In genomic region chr2:117089482-117089881, GRCm38 (mm10) we compare ENCODE assay signal across 17 mouse cellular contexts.
"Had no signal": no experiment of that assay in that cellular context is flagged by ENCODE, and none has a peak within 500 bp of the region (broad histone marks: within the 10 kb centered on the region; RNA-seq: fewer than 3 reads in every experiment).

No protein-coding gene starts in this region.

- H3K4me3 ChIP-seq: layer of hippocampus, adult 2 months; limb, embryonic 10.5 days; liver, embryonic 15.5 days; midbrain, embryonic 15.5 days; neural tube, embryonic 13.5 days; stomach, embryonic 15.5 days had no signal

- H3K27ac ChIP-seq: layer of hippocampus, adult 2 months; limb, embryonic 10.5 days; liver, embryonic 15.5 days; midbrain, embryonic 15.5 days; neural tube, embryonic 13.5 days; stomach, embryonic 15.5 days had no signal

- H3K4me1 ChIP-seq: midbrain, embryonic 15.5 days had no signal

- H3K9ac ChIP-seq: liver, embryonic 15.5 days; lung, embryonic 14.5 days; midbrain, embryonic 15.5 days; neural tube, embryonic 13.5 days; stomach, embryonic 15.5 days had no signal

- H3K4me2 ChIP-seq: liver, embryonic 11.5 days; liver, embryonic 15.5 days; lung, embryonic 14.5 days; midbrain, embryonic 15.5 days; neural tube, embryonic 13.5 days; stomach, embryonic 15.5 days had no signal

- H3K36me3 ChIP-seq: limb, embryonic 10.5 days; liver, embryonic 15.5 days; midbrain, embryonic 15.5 days; neural tube, embryonic 13.5 days; stomach, embryonic 15.5 days had no signal

- H3K9me3 ChIP-seq: limb, embryonic 10.5 days; liver, embryonic 15.5 days; midbrain, embryonic 15.5 days; neural tube, embryonic 13.5 days; stomach, embryonic 15.5 days had no signal

- ATAC-seq: midbrain, embryonic 15.5 days had no signal

- DNase-seq: kidney, postnatal 10 days; kidney, postnatal 4 days; lung, embryonic 14.5 days; lung, postnatal 10 days; lung, postnatal 4 days; retina, postnatal 1 day; right cerebral cortex, postnatal 4 days; spleen, adult 18-20 months; thymus, adult 2 months; thymus, postnatal 25 days had no signal

- H3K27me3 ChIP-seq: liver, embryonic 15.5 days; midbrain, embryonic 15.5 days; neural tube, embryonic 13.5 days; stomach, embryonic 15.5 days had no signal
